Mouse (Mus musculus) kidney, embryonic 14.5 days (tissue): ENCODE measurements at regions not wholly inside any gene's neighbourhood (a gene's known extent, or its start where the extent isn't known, plus 50 kb on each side); places are given as distances from the start of the nearest gene placed in this dataset.

ENCODE experiments used
- ATAC-seq: fragments of 200-750 bp; cut with Nextera tagmentation; 2 replicates; pipeline ENCODE4 v1.8.0; 2017; ENCODE audit warnings: moderate number of reproducible peaks, mild to moderate bottlenecking, moderate TSS enrichment, moderate library complexity; ENCODE audit not compliant: low FRiP score, low TSS enrichment
- H3K27ac ChIP-seq: fragments of 300-500 bp; sonication (generic); 2 replicates; pipeline ENCODE4 v1.5.1; 2014; ENCODE audit warnings: low read depth, mild to moderate bottlenecking, low read length, moderate library complexity, mixed read lengths
- H3K27me3 ChIP-seq: fragments of 300-500 bp; sonication (generic); 2 replicates; pipeline ENCODE4 v1.6.1; 2014; ENCODE audit warnings: mild to moderate bottlenecking, low read length; ENCODE audit not compliant: control insufficient read depth, insufficient read depth
- H3K36me3 ChIP-seq: fragments of 300-500 bp; sonication (generic); 2 replicates; pipeline ENCODE4 v1.6.1; 2014; ENCODE audit warnings: low read length, mixed read lengths; ENCODE audit not compliant: control insufficient read depth, insufficient read depth
- H3K4me1 ChIP-seq: fragments of 300-500 bp; sonication (generic); 2 replicates; pipeline ENCODE4 v1.6.1; 2014; ENCODE audit warnings: low read length, mixed read lengths; ENCODE audit not compliant: control insufficient read depth, insufficient read depth
- H3K4me2 ChIP-seq: fragments of 300-500 bp; sonication (generic); replicated peaks from 2 replicates; pipeline ENCODE4 v1.6.1; 2014; ENCODE audit warnings: low read depth, mild to moderate bottlenecking, low read length
- H3K4me3 ChIP-seq: fragments of 300-500 bp; sonication (generic); 2 replicates; pipeline ENCODE4 v1.5.1; 2014; ENCODE audit warnings: mild to moderate bottlenecking, low read length
- H3K9ac ChIP-seq: fragments of 300-500 bp; sonication (generic); 2 replicates; pipeline ENCODE4 v1.6.1; 2014; ENCODE audit warnings: low read depth, mild to moderate bottlenecking, low read length, moderate library complexity
- H3K9me3 ChIP-seq: fragments of 300-500 bp; sonication (generic); 2 replicates; pipeline ENCODE4 v1.6.1; 2016; ENCODE audit warnings: low read length; ENCODE audit not compliant: control insufficient read depth
- WGBS: fragments of 180-500 bp; shearing (Covaris S2); extraction: QIAGEN DNeasy Blood & Tissue Kit; methylation state at CpG from one replicate; pipeline ENCODE4 v1.1.7; 2014; 5-methylcytosine and 5-hydroxymethylcytosine counted together

- Histone ChIP-seq H3K36me3 (no peaks in the 10 kb centered on the region), H3K27me3 (no peaks in the 10 kb centered on the region; the same call in 1 of the 2 replicates), H3K4me1 (peaks cover 10% of the 10 kb centered on the region; the same call in 1 of the 2 replicates), H3K4me3 (no peak overlapping the region), H3K9me3 (no peaks in the 10 kb centered on the region), H3K27ac (no peak overlapping the region), H3K4me2 (no peak overlapping the region), H3K9ac (no peak overlapping the region)
- no peak for ATAC-seq
- WGBS, result 75% methylated on average over 4 of the region's 4 CpGs
Measured at GRCm38 (mm10) chr11:82573126-82573525, 184.4 kb downstream of the Tmem132e start.

GRCm38 (mm10) chr11:82571525-82571924, 182.8 kb downstream of the Tmem132e start:
- no peak overlapping the region for H3K27ac ChIP-seq
- peaks cover 13% of the 10 kb centered on the region; the same call in 1 of the 2 replicates for H3K4me1 ChIP-seq
- no peak for ATAC-seq

DNA sequence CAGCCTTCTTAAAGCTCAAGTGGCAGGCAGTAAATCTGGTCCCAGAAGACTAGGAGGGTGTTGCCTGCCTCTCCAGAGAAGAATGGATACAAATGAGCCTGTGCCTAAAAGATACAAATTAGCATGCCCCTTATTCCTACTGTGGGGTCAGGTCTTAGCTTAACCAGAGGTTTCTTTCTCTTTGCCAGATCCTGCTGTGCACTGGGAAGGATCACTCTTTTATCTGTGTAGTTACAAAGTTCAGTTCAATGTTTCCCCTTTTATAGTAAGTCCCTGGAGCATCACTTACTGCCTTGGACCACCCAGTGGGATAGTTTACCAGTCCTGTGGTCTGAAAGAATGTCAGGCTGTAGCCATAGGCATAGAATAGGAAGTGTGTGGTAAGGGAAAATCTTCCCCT, 181.1 kb downstream of the Tmem132e start:
- Histone ChIP-seq H3K4me2 (no peak overlapping the region), H3K9ac (no peak overlapping the region), H3K27me3 (no peaks in the 10 kb centered on the region), H3K27ac (no peak overlapping the region), H3K9me3 (no peaks in the 10 kb centered on the region), H3K4me3 (no peak overlapping the region), H3K36me3 (no peaks in the 10 kb centered on the region), H3K4me1 (peaks cover 13% of the 10 kb centered on the region; the same call in 1 of the 2 replicates)
- no peak for ATAC-seq

More at GRCm38 (mm10) chr11:82571525-82571924, 182.8 kb downstream of the Tmem132e start:
- Histone ChIP-seq H3K4me2 (no peak overlapping the region), H3K9ac (no peak overlapping the region), H3K36me3 (no peaks in the 10 kb centered on the region), H3K4me3 (no peak overlapping the region), H3K27me3 (no peaks in the 10 kb centered on the region), H3K9me3 (no peaks in the 10 kb centered on the region)
- WGBS, result 25% methylated on average over 5 of the region's 5 CpGs

GRCm38 (mm10) chr11:82568219-82568676, 179.5 kb downstream of the Tmem132e start:
- Histone ChIP-seq H3K9ac (no peak overlapping the region), H3K4me1 (peaks cover 15% of the 10 kb centered on the region; the same call in 1 of the 2 replicates), H3K27me3 (no peaks in the 10 kb centered on the region), H3K27ac (no peak overlapping the region), H3K9me3 (no peaks in the 10 kb centered on the region), H3K4me3 (no peak overlapping the region), H3K36me3 (no peaks in the 10 kb centered on the region), H3K4me2 (no peak overlapping the region)
- WGBS, result 13% methylated on average over 2 of the region's 2 CpGs
- no peak for ATAC-seq

GRCm38 (mm10) chr11:82567014-82567685, 178.4 kb downstream of the Tmem132e start:
- 68% methylated on average over 9 of the region's 9 CpGs for WGBS
- no peaks in the 10 kb centered on the region for H3K36me3 ChIP-seq
- no peak overlapping the region for H3K4me2 ChIP-seq
- no peak overlapping the region for H3K9ac ChIP-seq
- H3K27ac ChIP-seq, result no peak overlapping the region
- no peak overlapping the region for H3K4me3 ChIP-seq
- ATAC-seq, result no peak
- H3K4me1 ChIP-seq, result peaks cover 15% of the 10 kb centered on the region; the same call in 1 of the 2 replicates
- H3K9me3 ChIP-seq, result no peaks in the 10 kb centered on the region
- H3K27me3 ChIP-seq, result no peaks in the 10 kb centered on the region

GRCm38 (mm10) chr11:82566092-82566491, 177.4 kb downstream of the Tmem132e start:
- Histone ChIP-seq H3K4me3 (no peak overlapping the region), H3K27me3 (no peaks in the 10 kb centered on the region), H3K36me3 (no peaks in the 10 kb centered on the region), H3K27ac (no peak overlapping the region), H3K4me2 (no peak overlapping the region), H3K4me1 (peaks cover 15% of the 10 kb centered on the region; the same call in 1 of the 2 replicates), H3K9ac (no peak overlapping the region), H3K9me3 (no peaks in the 10 kb centered on the region)
- ATAC-seq, result no peak
- WGBS, result 64% methylated on average over 4 of the region's 4 CpGs

DNA sequence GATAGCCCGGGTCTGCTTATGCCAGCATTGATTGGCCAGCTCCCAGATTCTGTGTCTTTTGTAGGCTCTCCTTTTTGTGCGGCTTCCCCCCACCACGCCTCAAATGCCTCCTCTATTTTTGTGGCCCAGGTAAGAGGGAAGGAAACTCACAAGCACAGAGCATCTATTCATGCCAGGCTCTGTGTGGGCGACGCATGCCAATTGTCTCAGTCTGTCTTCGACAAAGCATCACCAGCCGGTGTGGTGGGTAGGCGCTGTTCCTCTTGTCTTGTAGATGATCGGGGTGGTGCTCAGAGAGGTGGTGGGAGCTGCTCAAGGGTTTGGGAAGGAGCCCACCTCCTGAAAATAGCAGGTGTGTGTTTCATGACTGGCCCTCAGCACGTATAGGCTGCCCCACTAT, 175.5 kb downstream of the Tmem132e start:
- Histone ChIP-seq H3K9me3 (no peaks in the 10 kb centered on the region), H3K4me1 (peaks cover 12% of the 10 kb centered on the region; the same call in 1 of the 2 replicates), H3K9ac (no peak overlapping the region), H3K4me2 (no peak overlapping the region), H3K36me3 (no peaks in the 10 kb centered on the region), H3K27me3 (no peaks in the 10 kb centered on the region), H3K27ac (no peak overlapping the region), H3K4me3 (no peak overlapping the region)
- 64% methylated on average over 10 of the region's 10 CpGs for WGBS
- no peak for ATAC-seq

DNA sequence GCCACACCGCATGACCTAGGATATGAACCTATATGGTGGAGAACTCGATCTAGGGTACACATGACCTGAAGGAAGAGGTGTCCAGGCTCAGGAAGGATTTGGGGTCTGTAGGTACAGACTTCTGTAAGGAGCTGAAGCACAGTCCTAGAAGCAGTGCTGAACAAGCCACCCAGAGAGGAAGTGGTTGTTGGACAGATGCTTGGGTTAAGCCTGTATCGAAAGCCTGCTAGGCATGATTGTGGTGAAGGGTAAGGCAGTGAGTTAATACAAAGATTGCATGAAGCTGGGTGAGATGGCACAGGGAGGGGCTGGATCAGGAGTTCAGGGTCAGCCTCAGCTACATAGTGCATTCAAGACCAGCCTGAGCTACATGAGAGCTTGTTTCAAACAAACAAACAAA, 153.3 kb downstream of the Tmem132e start:
- ATAC-seq, result no peak
- H3K27ac ChIP-seq, result no peak overlapping the region
- H3K9me3 ChIP-seq, result no peaks in the 10 kb centered on the region
- H3K36me3 ChIP-seq, result no peaks in the 10 kb centered on the region
- WGBS, result 82% methylated on average over 3 of the region's 3 CpGs
- no peak overlapping the region for H3K4me2 ChIP-seq
- no peak overlapping the region for H3K9ac ChIP-seq
- no peaks in the 10 kb centered on the region for H3K4me1 ChIP-seq
- H3K4me3 ChIP-seq, result no peak overlapping the region
- no peaks in the 10 kb centered on the region for H3K27me3 ChIP-seq

- Histone ChIP-seq H3K4me3 (no peak overlapping the region), H3K36me3 (no peaks in the 10 kb centered on the region), H3K4me1 (no peaks in the 10 kb centered on the region), H3K9ac (no peak overlapping the region), H3K27ac (no peak overlapping the region), H3K4me2 (no peak overlapping the region), H3K9me3 (no peaks in the 10 kb centered on the region), H3K27me3 (no peaks in the 10 kb centered on the region)
- ATAC-seq, result no peak
- 77% methylated on average over 7 of the region's 7 CpGs for WGBS
Measured at GRCm38 (mm10) chr11:82541376-82541775, 152.7 kb downstream of the Tmem132e start.
